Mouse (Mus musculus): ENCODE measurements at regions not wholly inside any gene's neighbourhood (a gene's known extent, or its start where the extent isn't known, plus 50 kb on each side); places are given as distances from the start of the nearest gene placed in this dataset.

GRCm38 (mm10) chr12:96226446-96226845, 534.4 kb downstream of the Flrt2 start:
- TF ChIP-seq POLR2A (IDR thresholded peaks at IDR 0.05; ENCODE audit: control insufficient read depth, low read depth, low read length), result no peak
- no peak for TF ChIP-seq CTCF (IDR thresholded peaks at IDR 0.05; ENCODE audit: control insufficient read depth, insufficient read depth, insufficient replicate concordance, low read depth, low read length)

Data from testis, adult 2 months (tissue).